Mouse (Mus musculus) lung, adult 2 months (tissue): Measurements from ENCODE around the gene Ism1.

ENCODE experiments used
- CTCF ChIP-seq: fragments of 200-500 bp; IDR thresholded peaks from 2 replicates; pipeline ENCODE4 v1.5.1; 2011; ENCODE audit warnings: mild to moderate bottlenecking, low read length, control low read depth; ENCODE audit not compliant: insufficient read depth
- POLR2A ChIP-seq: fragments of 200-500 bp; IDR thresholded peaks from 2 replicates; pipeline ENCODE4 v1.6.1; 2011; ENCODE audit warnings: low read depth, mild to moderate bottlenecking, control low read depth, low read length, borderline replicate concordance; ENCODE audit errors: extremely low read depth

DNA sequence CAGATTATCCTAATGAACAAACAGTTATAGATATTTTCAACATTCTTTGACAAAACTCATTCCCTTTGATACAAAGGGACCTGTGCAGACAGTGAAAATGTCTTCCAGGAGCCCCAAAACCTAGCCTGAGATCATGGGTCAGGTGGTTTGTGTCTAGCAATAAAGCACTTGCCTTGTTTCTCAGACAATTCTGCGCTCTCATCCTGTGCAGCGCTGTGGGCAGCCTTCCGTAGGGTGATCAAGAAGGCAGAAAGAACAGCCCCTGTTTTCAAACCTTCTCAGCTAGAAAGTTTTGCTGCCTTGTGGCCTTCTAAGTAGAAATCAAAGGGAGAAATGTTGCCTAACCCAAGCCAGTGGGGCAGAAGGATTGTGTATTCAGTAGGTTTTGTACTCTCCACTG is 48.3 kb upstream of the Ism1 start:
- TF ChIP-seq CTCF (no peak), POLR2A (no peak)
